ENCODE assay signal across 27 mouse cellular contexts in genomic region chr17:69229451-69229850, GRCm38 (mm10).
DNase-seq lines count a peak whose midpoint lies in the region; ATAC-seq and TF ChIP-seq lines count a peak whose summit lies in the region.
"Had no signal": no experiment of that assay in that cellular context is flagged by ENCODE, and none has a peak within 500 bp of the region (broad histone marks: within the 10 kb centered on the region; RNA-seq: fewer than 3 reads in every experiment).

No protein-coding gene starts in this region.

- ATAC-seq in forebrain, embryonic 16.5 days, result no peak
- no peak for ATAC-seq in forebrain, embryonic 13.5 days
- ATAC-seq in hindbrain, postnatal 0 days, result no peak
- ATAC-seq in hindbrain, embryonic 16.5 days, result no peak
- no peak; the same call in 1 of the 2 replicates for ATAC-seq in midbrain, embryonic 15.5 days (replicated peaks)
- ATAC-seq: intestine, embryonic 15.5 days had no signal

- DNase-seq in hindbrain, postnatal 0 days (ENCODE audit: low spot score), result no peak
- peak; percentile 78 for DNase-seq in 3T3-L1 (ENCODE audit: low read depth, low spot score)
- no peak for DNase-seq in spleen, postnatal 10 days (ENCODE audit: low spot score in 2 of 2)
- no peak for DNase-seq in adrenal gland, adult (ENCODE audit: inconsistent age in 2 of 2, low spot score in 1 of 2)
- DNase-seq: adrenal gland, postnatal 14 days; B cell, adult 2 months; cerebellum, adult 11 months; cerebellum, adult 9-10 months; heart, adult 2 months; kidney, adult 2 months; kidney, postnatal 4 days; lung, postnatal 14 days; right cerebral cortex, adult 18-20 months; spleen, adult 18-20 months; thymus, adult 18-20 months; thymus, postnatal 25 days had no signal

- 26% methylated on average over 5 of the region's 5 CpGs for WGBS in forebrain, embryonic 16.5 days
- 48% methylated on average over 5 of the region's 5 CpGs for WGBS in forebrain, embryonic 13.5 days
- 61% methylated on average over 5 of the region's 5 CpGs for WGBS in hindbrain, postnatal 0 days
- 66% methylated on average over 5 of the region's 5 CpGs for WGBS in hindbrain, embryonic 16.5 days
- WGBS in midbrain, embryonic 15.5 days, result 61% methylated on average over 5 of the region's 5 CpGs

- H3K4me3 ChIP-seq in forebrain, embryonic 16.5 days (replicated peaks; ENCODE audit: low read length), result no peak overlapping the region
- H3K4me3 ChIP-seq in forebrain, embryonic 13.5 days, result no peak overlapping the region
- H3K4me3 ChIP-seq in hindbrain, postnatal 0 days (ENCODE audit: low read length), result no peak overlapping the region
- H3K4me3 ChIP-seq in hindbrain, embryonic 16.5 days (ENCODE audit: low read length), result no peak overlapping the region
- no peak overlapping the region for H3K4me3 ChIP-seq in midbrain, embryonic 15.5 days
- H3K4me3 ChIP-seq: heart, adult 2 months; heart, embryonic 12.5 days; intestine, embryonic 15.5 days; liver, embryonic 15.5 days; neural tube, embryonic 12.5 days had no signal

- H3K36me3 ChIP-seq in forebrain, embryonic 16.5 days (ENCODE audit: control insufficient read depth, insufficient read depth), result no peaks in the 10 kb centered on the region
- H3K36me3 ChIP-seq in forebrain, embryonic 13.5 days (ENCODE audit: poor library complexity, severe bottlenecking), result 0 out of 2 replicates have a peak, but pooled peaks cover under 1% of the 10 kb centered on the region
- H3K36me3 ChIP-seq in hindbrain, postnatal 0 days (ENCODE audit: insufficient read depth, low read length), result no peaks in the 10 kb centered on the region
- no peaks in the 10 kb centered on the region for H3K36me3 ChIP-seq in hindbrain, embryonic 16.5 days (ENCODE audit: control insufficient read depth, insufficient read depth, low read length)
- no peaks in the 10 kb centered on the region for H3K36me3 ChIP-seq in midbrain, embryonic 15.5 days (replicated peaks)
- H3K36me3 ChIP-seq: heart, embryonic 12.5 days; liver, embryonic 15.5 days; neural tube, embryonic 12.5 days had no signal

- H3K9ac ChIP-seq in forebrain, embryonic 16.5 days (replicated peaks; ENCODE audit: low read depth, low read length), result no peak overlapping the region
- H3K9ac ChIP-seq in forebrain, embryonic 13.5 days, result no peak overlapping the region
- H3K9ac ChIP-seq in hindbrain, postnatal 0 days (replicated peaks; ENCODE audit: low read length), result no peak overlapping the region
- H3K9ac ChIP-seq in hindbrain, embryonic 16.5 days (ENCODE audit: low read depth, low read length), result no peak overlapping the region
- H3K9ac ChIP-seq in midbrain, embryonic 15.5 days, result no peak overlapping the region
- H3K9ac ChIP-seq: heart, embryonic 12.5 days; intestine, embryonic 15.5 days; liver, embryonic 15.5 days; lung, embryonic 14.5 days; neural tube, embryonic 12.5 days had no signal

- no peak overlapping the region for H3K4me2 ChIP-seq in forebrain, embryonic 16.5 days (ENCODE audit: low read length)
- no peak overlapping the region for H3K4me2 ChIP-seq in forebrain, embryonic 13.5 days
- H3K4me2 ChIP-seq in hindbrain, postnatal 0 days (ENCODE audit: low read depth, low read length), result no peak overlapping the region
- H3K4me2 ChIP-seq in hindbrain, embryonic 16.5 days (ENCODE audit: low read length), result no peak overlapping the region
- no peak overlapping the region for H3K4me2 ChIP-seq in midbrain, embryonic 15.5 days
- H3K4me2 ChIP-seq: heart, embryonic 12.5 days; intestine, embryonic 15.5 days; liver, embryonic 15.5 days; lung, embryonic 14.5 days; neural tube, embryonic 12.5 days had no signal

- H3K4me1 ChIP-seq in forebrain, embryonic 16.5 days (replicated peaks; ENCODE audit: control insufficient read depth, insufficient read depth, low read length), result peaks cover 24% of the 10 kb centered on the region
- peaks cover 40% of the 10 kb centered on the region for H3K4me1 ChIP-seq in forebrain, embryonic 13.5 days
- peaks cover 4% of the 10 kb centered on the region; the same call in 1 of the 2 replicates for H3K4me1 ChIP-seq in hindbrain, postnatal 0 days (ENCODE audit: insufficient read depth, low read length)
- peaks cover 14% of the 10 kb centered on the region for H3K4me1 ChIP-seq in hindbrain, embryonic 16.5 days (ENCODE audit: control insufficient read depth, insufficient read depth, low read depth, low read length)
- H3K4me1 ChIP-seq in midbrain, embryonic 15.5 days, result peaks cover 31% of the 10 kb centered on the region
- H3K4me1 ChIP-seq: liver, embryonic 15.5 days had no signal

- peak overlapping the region; percentile 69 for H3K27ac ChIP-seq in forebrain, embryonic 16.5 days (ENCODE audit: low read length)
- H3K27ac ChIP-seq in forebrain, embryonic 13.5 days, result no peak overlapping the region
- peak overlapping the region; percentile 60; the same call in 1 of the 2 replicates for H3K27ac ChIP-seq in hindbrain, postnatal 0 days
- no peak overlapping the region for H3K27ac ChIP-seq in hindbrain, embryonic 16.5 days (ENCODE audit: low read depth, low read length)
- peak overlapping the region; percentile 78; the same call in 1 of the 2 replicates for H3K27ac ChIP-seq in midbrain, embryonic 15.5 days
- H3K27ac ChIP-seq: heart, adult 2 months; intestine, embryonic 15.5 days; kidney, postnatal 0 days; liver, embryonic 15.5 days; neural tube, embryonic 12.5 days; stomach, postnatal 0 days had no signal

- H3K27me3 ChIP-seq in forebrain, embryonic 16.5 days (replicated peaks; ENCODE audit: control insufficient read depth, insufficient read depth, low read length), result no peaks in the 10 kb centered on the region
- no peaks in the 10 kb centered on the region for H3K27me3 ChIP-seq in forebrain, embryonic 13.5 days
- no peaks in the 10 kb centered on the region for H3K27me3 ChIP-seq in hindbrain, postnatal 0 days (ENCODE audit: insufficient read depth, low read length)
- no peaks in the 10 kb centered on the region for H3K27me3 ChIP-seq in hindbrain, embryonic 16.5 days (replicated peaks; ENCODE audit: control insufficient read depth, insufficient read depth, low read length)
- no peaks in the 10 kb centered on the region for H3K27me3 ChIP-seq in midbrain, embryonic 15.5 days (replicated peaks)
- H3K27me3 ChIP-seq: heart, embryonic 12.5 days; intestine, embryonic 15.5 days; liver, embryonic 15.5 days; neural tube, embryonic 12.5 days had no signal

- H3K9me3 ChIP-seq in forebrain, embryonic 16.5 days (ENCODE audit: control insufficient read depth, low read length), result no peaks in the 10 kb centered on the region
- H3K9me3 ChIP-seq in forebrain, embryonic 13.5 days (replicated peaks), result no peaks in the 10 kb centered on the region
- no peaks in the 10 kb centered on the region for H3K9me3 ChIP-seq in hindbrain, postnatal 0 days (ENCODE audit: low read length)
- no peaks in the 10 kb centered on the region for H3K9me3 ChIP-seq in hindbrain, embryonic 16.5 days (ENCODE audit: control insufficient read depth, low read length)
- H3K9me3 ChIP-seq in midbrain, embryonic 15.5 days, result no peaks in the 10 kb centered on the region
- H3K9me3 ChIP-seq: heart, embryonic 12.5 days; intestine, embryonic 15.5 days; liver, embryonic 15.5 days; neural tube, embryonic 12.5 days had no signal

- TF ChIP-seq CTCF in hindbrain, postnatal 0 days (IDR thresholded peaks at IDR 0.05; ENCODE audit: low read depth), result no peak

Comparison
In these comparisons a context has a peak if more than half of its experiments do, and no peak if none do; other contexts are left out.
1. H3K27ac ChIP-seq: peak in forebrain, embryonic 16.5 days (single experiment), hindbrain, postnatal 0 days (single experiment) and midbrain, embryonic 15.5 days (single experiment); none in forebrain, embryonic 13.5 days (single experiment) and hindbrain, embryonic 16.5 days (single experiment).